Comparison of ENCODE assay signal across 14 mouse cellular contexts in genomic region chr11:22824049-22824705, GRCm38 (mm10). TPM values are rescaled to one million over a fixed set of nuclear protein-coding genes. Genes with fewer than 3 reads are reported as not detected.
DNase-seq lines count a peak whose midpoint lies in the region; ATAC-seq and TF ChIP-seq lines count a peak whose summit lies in the region.
"Had no signal": no experiment of that assay in that cellular context is flagged by ENCODE, and none has a peak within 500 bp of the region (broad histone marks: within the 10 kb centered on the region; RNA-seq: fewer than 3 reads in every experiment).

No protein-coding gene starts in this region.

- DNase-seq in adrenal gland, postnatal 14 days, result peak; percentile 58
- DNase-seq in adrenal gland, adult 8-10 months, result no peak
- peak; percentile 27 for DNase-seq in kidney, postnatal 0 days (ENCODE audit: low spot score)
- peak; percentile 47 for DNase-seq in ES-CJ7 (ENCODE audit: low read depth, low spot score)
- DNase-seq in kidney, postnatal 4 days, result peak; percentile 51 to 60
- no peak for DNase-seq in liver, postnatal 0 days
- no peak for DNase-seq in layer of hippocampus, adult 2 months (ENCODE audit: low spot score in 2 of 2)
- DNase-seq: cerebellum, postnatal 14 days; lung, postnatal 4 days had no signal

- WGBS in kidney, postnatal 0 days, result 61% methylated on average over 9 of the region's 9 CpGs
- 67% methylated on average over 9 of the region's 9 CpGs for WGBS in kidney, embryonic 16.5 days
- WGBS in liver, postnatal 0 days (ENCODE audit: insufficient replicate concordance), result 42% methylated on average over 9 of the region's 9 CpGs

- H3K4me2 ChIP-seq in kidney, postnatal 0 days (ENCODE audit: low read length), result no peak overlapping the region
- no peak overlapping the region for H3K4me2 ChIP-seq in kidney, embryonic 16.5 days (replicated peaks; ENCODE audit: low read depth, low read length)
- no peak overlapping the region for H3K4me2 ChIP-seq in liver, postnatal 0 days (ENCODE audit: low read depth, low read length)
- H3K4me2 ChIP-seq: embryonic facial prominence, embryonic 12.5 days; hindbrain, embryonic 13.5 days; limb, embryonic 12.5 days; liver, embryonic 15.5 days had no signal

- no peak; the same call in 1 of the 2 replicates for ATAC-seq in kidney, postnatal 0 days (replicated peaks; ENCODE audit: low FRiP score, low read depth)
- ATAC-seq in kidney, embryonic 16.5 days (ENCODE audit: low FRiP score, low TSS enrichment), result no peak
- no peak for ATAC-seq in liver, postnatal 0 days

- no peaks in the 10 kb centered on the region for H3K9me3 ChIP-seq in kidney, postnatal 0 days (replicated peaks; ENCODE audit: low read length)
- no peaks in the 10 kb centered on the region for H3K9me3 ChIP-seq in kidney, embryonic 16.5 days (ENCODE audit: low read length)
- H3K9me3 ChIP-seq in liver, postnatal 0 days (ENCODE audit: low read length), result no peaks in the 10 kb centered on the region
- H3K9me3 ChIP-seq: embryonic facial prominence, embryonic 12.5 days; hindbrain, embryonic 13.5 days; limb, embryonic 12.5 days; liver, embryonic 15.5 days had no signal

- no peak for TF ChIP-seq CTCF in kidney, postnatal 0 days (IDR thresholded peaks at IDR 0.05; ENCODE audit: low read depth)
- TF ChIP-seq CTCF in liver, postnatal 0 days (IDR thresholded peaks at IDR 0.05; ENCODE audit: low read depth), result no peak
- no peak for TF ChIP-seq CTCF in layer of hippocampus, adult 2 months (conservative IDR thresholded peaks at IDR 0.05)

- H3K27me3 ChIP-seq in kidney, postnatal 0 days (ENCODE audit: insufficient read depth, low read length), result no peaks in the 10 kb centered on the region
- no peaks in the 10 kb centered on the region for H3K27me3 ChIP-seq in kidney, embryonic 16.5 days (ENCODE audit: insufficient read depth, low read length)
- H3K27me3 ChIP-seq in liver, postnatal 0 days (ENCODE audit: insufficient read depth, low read length), result no peaks in the 10 kb centered on the region
- H3K27me3 ChIP-seq: embryonic facial prominence, embryonic 12.5 days; limb, embryonic 12.5 days; liver, embryonic 15.5 days had no signal

- no peak overlapping the region for H3K4me3 ChIP-seq in kidney, postnatal 0 days (replicated peaks; ENCODE audit: low read depth, low read length)
- no peak overlapping the region for H3K4me3 ChIP-seq in kidney, embryonic 16.5 days (ENCODE audit: low read length)
- H3K4me3 ChIP-seq in liver, postnatal 0 days (ENCODE audit: low read depth, low read length), result no peak overlapping the region
- no peak overlapping the region for H3K4me3 ChIP-seq in layer of hippocampus, adult 2 months
- H3K4me3 ChIP-seq: embryonic facial prominence, embryonic 12.5 days; hindbrain, embryonic 13.5 days; limb, embryonic 12.5 days; liver, embryonic 15.5 days had no signal

- no peak overlapping the region for H3K9ac ChIP-seq in kidney, postnatal 0 days (ENCODE audit: low read depth, low read length)
- H3K9ac ChIP-seq in kidney, embryonic 16.5 days (replicated peaks; ENCODE audit: low read length), result no peak overlapping the region
- no peak overlapping the region for H3K9ac ChIP-seq in liver, postnatal 0 days (replicated peaks)
- H3K9ac ChIP-seq: embryonic facial prominence, embryonic 12.5 days; hindbrain, embryonic 13.5 days; limb, embryonic 12.5 days; liver, embryonic 15.5 days had no signal

- no peaks in the 10 kb centered on the region for H3K36me3 ChIP-seq in kidney, postnatal 0 days (ENCODE audit: insufficient read depth, low read length)
- H3K36me3 ChIP-seq in kidney, embryonic 16.5 days (ENCODE audit: insufficient read depth, low read length), result no peaks in the 10 kb centered on the region
- no peaks in the 10 kb centered on the region for H3K36me3 ChIP-seq in liver, postnatal 0 days (replicated peaks; ENCODE audit: insufficient read depth, low read length)
- H3K36me3 ChIP-seq: embryonic facial prominence, embryonic 12.5 days; hindbrain, embryonic 13.5 days; limb, embryonic 12.5 days had no signal

- no peaks in the 10 kb centered on the region; the same call in 1 of the 2 replicates for H3K4me1 ChIP-seq in kidney, postnatal 0 days (replicated peaks; ENCODE audit: insufficient read depth, low read length)
- no peaks in the 10 kb centered on the region for H3K4me1 ChIP-seq in kidney, embryonic 16.5 days (ENCODE audit: insufficient read depth, low read length)
- peaks cover 4% of the 10 kb centered on the region; the same call in 1 of the 2 replicates for H3K4me1 ChIP-seq in liver, postnatal 0 days (ENCODE audit: insufficient read depth)
- H3K4me1 ChIP-seq: embryonic facial prominence, embryonic 12.5 days; hindbrain, embryonic 13.5 days; limb, embryonic 12.5 days had no signal

- no peak overlapping the region for H3K27ac ChIP-seq in kidney, postnatal 0 days
- no peak overlapping the region for H3K27ac ChIP-seq in kidney, embryonic 16.5 days (ENCODE audit: low read length)
- no peak overlapping the region for H3K27ac ChIP-seq in liver, postnatal 0 days (ENCODE audit: low read depth)
- no peak overlapping the region for H3K27ac ChIP-seq in layer of hippocampus, adult 2 months
- H3K27ac ChIP-seq: embryonic facial prominence, embryonic 12.5 days; hindbrain, embryonic 13.5 days; limb, embryonic 12.5 days; liver, embryonic 15.5 days had no signal

- no peak for TF ChIP-seq EP300 in liver, postnatal 0 days (IDR thresholded peaks at IDR 0.05; ENCODE audit: low read depth)

RNA-seq across cellular contexts. Expression of gene B3gnt2, which starts 36.6 kb away (rescaled TPM):
- total RNA-seq in adrenal gland, postnatal 14 days (2021), result 43.9 and 46.6 TPM in 2 replicates
- 100 to 1,000 TPM in 1 of 4 experiments, 10 to 100 TPM in 3; 55.0 to 101 (median 68.4) TPM for total RNA-seq in adrenal gland, adult 8-10 months (2022)
- polyA plus RNA-seq in kidney, postnatal 0 days (2015; fragmentation: Nextera tagmentation; extraction: Ambion mirVana), result 20.7 and 22.5 TPM in 2 replicates
- 8.2 and 13.2 TPM in 2 replicates for polyA plus RNA-seq in kidney, embryonic 16.5 days (2015; fragmentation: Nextera tagmentation; extraction: Ambion mirVana)
- polyA plus RNA-seq in liver, postnatal 0 days (2015; fragmentation: Nextera tagmentation; extraction: Ambion mirVana), result 10.0 and 10.8 TPM in 2 replicates
- total RNA-seq in layer of hippocampus, adult 2 months (2021), result 10 to 100 TPM; 12.8 to 18.3 TPM

Comparison
In these comparisons a context has a peak if more than half of its experiments do, and no peak if none do; other contexts are left out.
1. DNase-seq: peak in adrenal gland, postnatal 14 days (single experiment), kidney, postnatal 0 days (single experiment), ES-CJ7 (single experiment) and kidney, postnatal 4 days (2 of 2); none in adrenal gland, adult 8-10 months (single experiment), liver, postnatal 0 days (single experiment) and layer of hippocampus, adult 2 months (0 of 2).